Mouse (Mus musculus): Measurements from ENCODE around the gene Trim43a.
A peak's percentile ranks its signal among the peaks of the same experiment; 100 is the strongest.
"Not testable (repeated sequence)": the region's sequence is repeated elsewhere in the genome, so short reads cannot be mapped to it uniquely, and the experiment has no call there.

Gene Trim43a

GRCm38 (mm10) chr9:88580591-88580990 is at the start of gene Trim43a:
Trim43a (plus strand) TSS chr9:88580891.
- DNase-seq, result not testable (repeated sequence)

GRCm38 (mm10) chr9:88534093-88534492 is 46.6 kb upstream of the Trim43a start:
- no peak for DNase-seq

- DNase-seq, result no peak
These were observed 41.0 kb upstream of the Trim43a start for GRCm38 (mm10) chr9:88539546-88540224.

- no peak for DNase-seq
These were observed 37.9 kb upstream of the Trim43a start for GRCm38 (mm10) chr9:88542816-88543215.

- DNase-seq, result no peak
These were observed 35.2 kb upstream of the Trim43a start for GRCm38 (mm10) chr9:88545534-88545933.

GRCm38 (mm10) chr9:88546166-88546565 is 34.5 kb upstream of the Trim43a start:
- peak; percentile 78 to 82 for DNase-seq

GRCm38 (mm10) chr9:88546657-88547056 is 34.0 kb upstream of the Trim43a start:
- DNase-seq, result no peak

GRCm38 (mm10) chr9:88547270-88547669 is 33.4 kb upstream of the Trim43a start:
- DNase-seq, result peak; percentile 40 to 47

GRCm38 (mm10) chr9:88547851-88548613 is 32.7 kb upstream of the Trim43a start, which contains the start of gene Zfp949:
Zfp949 (plus strand) TSS chr9:88548020.
- peak; percentile 70 to 73 for DNase-seq

- no peak for DNase-seq
These were observed 32.1 kb upstream of the Trim43a start for GRCm38 (mm10) chr9:88548614-88548945.

GRCm38 (mm10) chr9:88553071-88553470 is 27.6 kb upstream of the Trim43a start:
- no peak for DNase-seq

- no peak for DNase-seq
These were observed 22.5 kb upstream of the Trim43a start for GRCm38 (mm10) chr9:88558146-88558545.

GRCm38 (mm10) chr9:88561476-88561875 is 19.2 kb upstream of the Trim43a start:
- DNase-seq, result not testable (repeated sequence)

GRCm38 (mm10) chr9:88570471-88570870 is 10.2 kb upstream of the Trim43a start:
- DNase-seq, result not testable (repeated sequence)

- DNase-seq, result not testable (repeated sequence)
These were observed 13.0 kb downstream of the Trim43a start for GRCm38 (mm10) chr9:88593708-88594107.

- peak; percentile 84 to 85 for DNase-seq
These were observed 18.8 kb downstream of the Trim43a start for GRCm38 (mm10) chr9:88599206-88600162.

GRCm38 (mm10) chr9:88625803-88626514 is 45.3 kb downstream of the Trim43a start:
- not testable (repeated sequence) for DNase-seq

GRCm38 (mm10) chr9:88638125-88638524 is 57.4 kb downstream of the Trim43a start:
- not testable (repeated sequence) for DNase-seq

All from B cell, adult 2 months (primary cell).